Mouse (Mus musculus): ENCODE results near the gene Tmbim6.
"Not testable (repeated sequence)": the region's sequence is repeated elsewhere in the genome, so short reads cannot be mapped to it uniquely, and the experiment has no call there.

Gene Tmbim6

DNA sequence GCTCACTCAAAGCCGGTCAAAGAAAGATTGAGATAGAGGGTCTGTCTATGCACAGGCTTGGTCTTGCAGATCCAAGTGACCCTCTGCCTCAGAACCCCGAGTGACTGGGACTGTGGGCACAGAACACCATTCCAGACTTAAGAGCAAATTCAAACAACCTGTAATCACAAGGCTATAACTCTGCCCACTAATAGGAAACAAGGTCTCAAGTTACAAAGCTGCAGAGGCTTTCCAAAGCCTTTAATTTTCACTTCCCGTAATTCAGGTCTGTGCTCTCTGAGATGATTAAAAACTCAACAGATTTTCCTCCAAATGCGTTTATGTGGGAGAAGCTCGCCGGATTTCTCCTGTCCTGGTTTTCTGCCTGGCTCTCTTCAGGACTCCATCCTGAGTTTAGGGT, 8.6 kb upstream of the Tmbim6 start:
- DNase-seq = no peak

DNA sequence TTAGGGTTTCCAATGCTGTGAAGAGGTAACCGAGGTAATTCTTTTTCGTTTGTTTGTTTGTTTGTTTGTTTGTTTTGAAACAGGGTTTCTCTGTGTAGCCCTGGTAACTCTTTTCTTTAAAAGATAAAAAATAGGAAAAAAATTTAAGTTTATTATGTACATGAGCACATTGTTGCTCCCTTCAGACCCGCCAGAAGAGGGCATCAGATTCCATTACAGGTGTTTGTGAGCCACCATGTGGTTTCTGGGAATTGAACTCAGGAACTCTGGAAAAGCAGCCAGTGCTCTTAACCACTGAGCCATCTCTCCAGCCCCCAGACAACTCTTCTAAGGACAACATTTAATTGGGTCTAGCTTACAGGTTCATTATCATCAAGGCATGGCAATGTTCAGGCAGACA, 6.6 kb upstream of the Tmbim6 start:
- DNase-seq = not testable (repeated sequence)

DNA sequence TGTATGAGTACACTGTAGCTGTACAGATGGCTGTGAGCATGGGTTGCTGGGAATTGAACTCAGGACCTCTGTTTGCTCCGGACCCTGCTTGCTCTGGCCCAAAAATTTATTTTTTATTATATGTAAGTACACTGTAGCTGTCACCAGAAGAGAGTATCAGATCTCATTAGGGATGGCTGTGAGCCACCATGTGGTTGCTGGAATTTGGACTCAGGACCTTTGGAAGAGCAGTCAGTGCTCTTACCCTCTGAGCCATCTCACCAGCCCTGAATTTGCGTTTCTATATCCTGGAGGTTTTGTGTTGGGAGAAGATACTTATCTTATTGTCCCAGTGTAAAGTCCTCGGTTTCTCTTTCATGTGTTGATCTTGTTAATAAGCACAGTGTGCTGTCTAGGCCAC, 5.9 kb upstream of the Tmbim6 start:
- no peak for DNase-seq

DNA sequence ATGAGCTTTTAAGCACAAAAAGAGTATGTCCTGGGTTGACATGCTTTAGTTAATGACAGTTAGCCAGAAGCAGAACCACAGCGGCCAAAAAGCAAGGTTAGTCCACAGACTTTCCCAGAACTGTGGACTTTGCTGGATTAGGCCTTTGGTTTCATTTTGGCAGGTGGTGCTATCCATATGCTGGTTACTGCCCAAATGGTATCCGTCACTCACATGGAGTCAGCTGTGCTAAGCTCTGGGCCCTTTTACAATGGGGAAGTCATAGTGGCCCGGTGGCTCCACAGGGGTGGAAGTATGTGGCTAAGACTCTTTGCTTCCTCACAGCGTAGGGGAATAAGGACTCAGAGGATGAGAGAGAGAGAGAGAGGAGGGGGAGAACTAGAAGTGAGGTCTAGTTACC, 4.7 kb upstream of the Tmbim6 start:
- DNase-seq = no peak

DNA sequence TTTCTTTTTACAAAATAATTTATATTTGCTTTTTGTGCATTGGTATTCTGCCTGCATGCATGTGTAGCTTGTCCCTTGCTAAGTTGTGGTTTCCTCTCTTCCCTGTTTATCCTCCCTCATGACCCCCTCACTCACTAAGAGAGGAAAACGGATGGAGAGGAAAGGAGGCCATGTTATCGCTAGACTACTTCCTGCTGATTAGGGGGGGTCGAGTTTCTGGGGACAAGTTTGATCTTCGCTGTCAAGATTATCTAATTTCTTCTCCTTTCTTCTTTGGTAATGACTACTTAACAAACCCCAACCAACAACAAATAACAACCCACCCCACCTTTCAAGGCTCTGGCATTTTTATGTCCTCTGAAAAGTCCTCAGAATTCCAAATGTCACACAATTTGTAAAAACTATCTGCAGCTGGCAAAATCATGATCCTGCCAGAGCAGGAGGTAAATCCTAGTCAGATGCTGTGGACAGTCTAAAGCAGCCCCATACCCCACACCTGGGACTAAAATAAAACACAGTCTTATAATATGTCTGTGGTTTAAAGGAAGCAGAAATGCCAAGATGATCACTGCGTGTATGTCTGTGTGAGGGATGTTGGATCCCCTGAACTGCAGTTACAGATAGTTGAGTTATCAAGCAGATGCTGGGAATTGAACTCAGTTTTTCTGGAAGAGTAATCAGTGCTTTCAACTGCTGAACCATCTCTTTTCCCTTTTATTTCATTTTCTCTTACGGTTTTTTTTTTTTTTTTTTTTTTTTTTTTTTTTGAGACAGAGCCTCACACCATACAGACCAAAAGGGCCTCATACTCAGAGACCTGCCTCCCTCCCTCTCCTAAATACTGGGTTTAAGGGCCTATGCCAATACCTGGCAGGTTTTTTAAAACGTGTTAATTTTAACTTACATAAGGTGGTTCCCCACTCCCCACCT, 1.9 kb upstream of the Tmbim6 start:
- no peak for DNase-seq

DNA sequence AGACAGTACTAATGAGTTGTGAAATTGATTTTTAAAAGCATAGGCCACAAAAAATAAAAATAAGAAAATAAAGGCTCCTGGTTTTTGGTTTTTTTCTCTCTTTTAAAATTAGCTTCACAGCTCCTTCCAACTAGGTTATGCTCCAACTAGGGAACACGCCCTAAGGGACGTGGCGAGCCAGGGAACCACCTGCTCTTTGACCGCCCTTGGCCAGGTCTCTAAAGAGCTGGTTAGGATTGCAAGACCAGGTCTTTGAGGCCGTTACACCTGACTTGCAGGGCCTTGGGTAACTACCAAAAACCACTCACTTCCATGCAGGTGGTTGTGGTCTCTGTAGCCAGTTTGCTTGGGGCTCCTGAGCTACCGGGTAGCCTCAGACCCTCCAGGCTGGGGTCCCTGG, 707 bp upstream of the Tmbim6 start:
- no peak for DNase-seq

DNA sequence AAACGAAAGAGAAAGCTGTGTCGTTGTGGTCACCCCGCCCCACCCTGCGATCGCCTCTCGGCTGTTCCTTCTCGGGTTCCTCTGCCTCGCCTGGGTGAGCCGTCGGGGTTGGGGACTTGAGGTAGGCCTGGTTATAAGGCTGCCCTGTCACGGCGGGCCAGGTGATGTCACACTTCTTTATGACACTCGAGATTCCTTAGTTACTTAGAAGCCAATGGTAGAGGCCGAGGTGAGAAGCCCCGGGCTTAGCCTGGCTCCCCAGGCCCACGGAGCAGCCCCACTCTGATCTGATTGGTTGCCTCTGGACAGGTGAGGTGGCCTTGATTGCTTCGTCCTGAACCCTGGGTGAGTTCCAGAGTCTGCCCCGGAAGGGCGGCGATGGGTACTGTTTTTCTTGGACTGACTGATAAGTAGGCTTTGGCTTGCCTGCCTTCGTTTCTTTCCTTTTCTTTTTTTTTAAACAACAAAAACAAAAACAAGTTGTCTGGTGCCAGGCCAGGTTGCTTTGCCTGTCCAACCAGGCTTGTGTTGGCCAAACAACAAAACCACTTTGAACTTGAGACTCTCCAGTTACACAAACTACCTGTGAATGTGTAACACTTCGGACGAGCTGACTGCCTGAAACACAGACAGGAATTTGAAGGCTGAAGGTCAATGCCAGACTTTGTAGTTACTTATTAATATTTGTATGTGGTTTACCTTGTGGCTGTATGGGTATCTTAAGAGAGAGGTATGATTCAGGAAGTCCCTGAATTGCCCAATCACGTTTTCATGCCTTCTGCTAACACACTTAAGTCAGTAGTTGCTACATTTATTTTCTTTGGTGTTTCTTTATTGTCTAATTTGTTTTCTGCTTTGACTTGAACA, 937 bp downstream of the Tmbim6 start:
- no peak for DNase-seq

DNA sequence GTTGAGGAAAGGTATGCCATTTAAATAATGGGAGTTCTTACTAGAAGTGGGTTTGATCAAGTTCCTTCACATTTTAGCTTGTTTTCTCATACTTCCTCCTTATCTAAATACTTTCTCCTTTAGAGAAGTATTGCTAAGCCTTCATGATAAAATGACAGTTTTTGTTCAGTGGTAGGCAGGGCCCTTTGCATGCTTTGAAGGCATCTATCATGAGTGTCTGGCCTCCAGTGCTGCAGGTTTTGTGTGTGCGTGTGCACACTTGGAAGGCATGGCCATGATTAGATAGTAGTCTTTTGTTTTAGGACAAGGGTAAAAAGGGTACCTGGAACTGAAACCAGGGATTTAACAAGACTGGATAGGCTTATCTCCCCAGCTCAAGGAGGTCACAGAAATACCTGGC, 3.8 kb downstream of the Tmbim6 start:
- no peak for DNase-seq

DNA sequence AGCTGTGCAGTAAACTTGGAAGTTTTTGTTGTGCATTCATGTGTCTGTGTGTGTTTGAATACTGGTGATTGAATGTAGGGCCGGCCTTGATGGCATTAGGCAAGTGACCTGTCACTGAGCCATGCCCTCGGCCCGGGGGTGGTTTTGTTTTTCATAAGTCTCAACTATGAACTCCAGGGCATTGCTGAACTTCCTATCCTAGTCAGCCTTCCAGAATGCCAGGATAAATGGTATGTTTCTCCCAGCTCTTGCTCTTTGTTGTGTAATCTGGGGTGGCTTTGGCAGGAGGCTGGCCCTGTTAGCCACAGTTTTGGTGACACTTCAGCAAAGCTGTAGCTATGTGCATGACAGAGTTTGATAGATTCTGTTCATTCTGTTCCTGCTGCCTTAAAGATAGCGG, 4.2 kb downstream of the Tmbim6 start:
- no peak for DNase-seq

DNA sequence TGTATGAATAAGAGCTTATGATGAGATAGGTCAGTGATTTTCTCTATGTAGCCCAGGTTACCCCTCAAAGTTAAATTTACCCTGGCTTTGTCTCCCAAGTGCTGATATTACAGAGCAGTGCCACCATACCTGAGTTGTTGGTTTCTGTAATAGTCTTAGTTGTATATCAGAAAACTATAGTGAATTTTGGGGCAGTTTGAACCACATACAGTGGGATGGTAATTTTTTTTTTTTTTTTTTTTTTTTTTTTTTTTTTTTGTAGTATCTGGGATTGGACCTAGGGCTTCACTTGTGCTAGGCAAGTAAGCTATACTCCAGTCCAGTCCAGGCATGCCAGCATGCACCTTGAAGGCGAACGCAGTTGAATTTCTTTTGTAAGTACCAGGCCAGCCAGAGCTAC, 4.9 kb downstream of the Tmbim6 start:
- DNase-seq = no peak

DNA sequence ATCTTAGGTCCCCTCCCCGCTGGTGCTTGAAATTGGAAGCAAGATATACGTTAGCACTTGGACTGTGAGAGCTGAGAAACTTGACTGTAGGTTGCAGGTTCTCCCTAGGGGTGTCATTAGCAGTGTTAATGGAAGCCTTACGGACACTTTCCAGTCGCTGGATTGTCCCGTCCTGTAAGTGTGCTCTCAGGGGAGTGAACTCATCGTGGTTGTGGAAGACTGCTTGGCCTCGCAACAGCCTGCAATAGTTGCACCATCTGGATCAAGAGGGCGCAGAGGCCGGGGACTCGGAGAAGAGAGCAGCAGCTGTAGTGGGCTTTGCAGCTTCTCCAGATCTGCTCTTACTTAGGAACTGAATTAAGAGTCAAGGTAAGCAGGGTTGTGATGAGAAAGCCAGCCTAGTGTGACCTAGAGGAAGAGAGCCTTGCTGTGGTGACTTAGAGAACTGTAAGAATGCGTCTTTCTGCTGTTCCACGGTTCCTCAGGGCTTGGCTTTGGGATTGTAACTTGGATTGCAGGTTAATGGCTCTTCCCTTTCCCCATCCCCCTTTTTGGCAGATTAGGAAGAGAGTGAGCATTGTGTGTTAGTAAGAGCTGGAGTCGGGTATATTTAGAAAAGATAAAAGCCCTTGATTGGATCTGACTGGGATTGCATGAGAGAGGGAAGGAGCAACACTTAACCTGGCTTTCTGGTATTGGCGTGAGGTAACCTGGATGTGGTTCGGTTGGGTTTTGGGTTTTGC, 7.0 kb downstream of the Tmbim6 start:
- DNase-seq = no peak

DNA sequence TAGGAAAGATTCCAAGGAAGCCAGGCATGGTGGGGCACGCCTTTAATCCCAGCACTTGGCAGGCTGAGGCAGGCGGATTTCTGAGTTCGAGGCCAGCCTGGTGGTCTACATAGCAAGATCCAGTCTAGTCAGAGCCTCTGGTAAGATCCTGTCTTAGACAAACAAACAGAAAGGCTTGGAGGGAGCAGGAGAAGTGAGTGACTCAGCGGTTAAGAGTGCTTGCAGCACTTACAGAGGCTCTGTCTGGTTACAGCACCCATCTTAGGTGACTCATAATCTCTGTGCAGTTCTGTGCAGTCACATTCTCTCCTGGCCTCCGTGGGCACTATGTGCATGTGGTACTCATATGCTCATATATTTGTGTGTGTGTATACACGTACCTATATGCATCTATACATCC, 7.9 kb downstream of the Tmbim6 start:
- DNase-seq = no peak

DNA sequence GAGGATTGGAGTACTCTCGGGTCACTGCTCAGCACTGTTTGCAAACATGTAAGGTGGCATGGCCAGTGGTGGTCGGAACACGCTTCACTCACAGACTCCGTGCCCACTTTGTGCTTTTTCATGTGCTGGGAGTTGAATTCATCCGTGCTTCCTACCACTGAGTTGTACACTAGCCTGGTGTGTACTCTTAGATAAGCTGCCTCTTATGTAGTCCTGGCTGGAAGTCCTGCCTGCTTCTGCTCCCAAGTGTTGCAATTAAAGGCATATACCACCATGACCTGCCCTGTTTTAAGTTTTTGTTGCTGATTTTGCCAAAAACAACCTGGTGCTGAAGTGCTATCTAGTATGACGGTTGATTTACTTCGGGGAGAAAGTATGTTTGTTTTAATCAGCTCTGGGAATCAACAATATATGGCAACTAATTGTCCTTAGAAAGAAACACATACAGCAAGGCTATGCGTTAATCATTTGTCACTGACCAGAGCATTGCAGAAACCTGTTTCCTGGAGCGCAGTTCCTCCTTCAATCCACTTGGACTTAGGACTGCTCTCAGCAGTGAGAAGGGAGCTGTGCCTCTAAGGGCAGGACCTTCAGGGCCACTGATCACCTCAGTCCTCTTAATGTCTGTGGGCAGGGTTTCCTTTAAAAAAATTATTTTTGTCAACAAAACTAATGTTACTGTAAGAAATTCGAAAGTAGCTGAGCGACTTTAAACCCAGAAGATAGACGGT, 10.6 kb downstream of the Tmbim6 start:
- DNase-seq = no peak

DNA sequence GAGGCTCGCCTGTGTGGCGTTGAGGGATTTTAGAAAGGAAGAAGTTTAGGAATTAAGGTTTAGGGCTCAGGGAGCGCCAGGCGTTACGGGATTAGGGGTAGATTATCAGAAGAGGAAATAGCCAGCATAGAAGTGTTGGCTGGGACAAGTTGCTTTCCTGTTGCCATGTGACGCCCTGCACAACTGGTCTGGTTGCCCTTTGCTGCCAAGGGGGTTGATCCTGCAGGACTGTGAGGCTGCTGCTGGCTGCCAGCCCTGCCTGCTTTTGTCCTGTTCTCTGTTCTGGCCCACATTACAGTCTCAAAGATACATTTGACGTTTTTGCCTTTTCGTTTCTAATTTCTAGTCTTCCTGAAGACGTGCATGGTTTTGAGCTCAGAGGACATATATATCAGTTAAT, 12.5 kb downstream of the Tmbim6 start:
- no peak for DNase-seq

DNA sequence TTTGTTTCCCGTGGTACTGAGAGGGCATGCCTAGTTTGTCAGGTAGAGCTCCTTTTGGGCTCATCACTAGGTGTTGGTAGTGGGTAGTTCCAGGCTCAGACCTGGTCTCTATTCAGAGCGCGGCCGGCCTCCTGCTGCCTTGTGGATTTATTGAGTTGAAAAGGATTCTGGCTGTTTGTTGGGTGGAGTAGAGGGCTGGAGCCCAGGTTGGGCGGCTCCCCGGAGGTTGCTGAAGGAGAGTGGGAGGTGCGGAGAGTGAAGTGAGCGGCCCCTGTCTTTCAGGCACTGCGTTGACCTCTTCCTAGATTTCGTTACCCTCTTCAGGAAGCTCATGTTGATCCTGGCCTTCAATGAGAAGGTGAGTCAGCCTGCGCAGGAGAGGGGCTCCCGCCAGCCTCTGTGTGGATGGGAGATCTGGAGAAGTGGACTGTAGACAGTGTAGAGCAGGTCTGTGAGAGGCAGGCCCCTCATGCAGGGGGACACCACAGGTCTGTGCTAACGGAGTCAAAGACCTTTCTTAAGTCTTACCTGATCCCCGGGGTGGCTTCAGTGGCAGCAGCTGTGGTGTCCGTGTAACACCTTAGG, 14.4 kb downstream of the Tmbim6 start:
- DNase-seq = no peak

DNA sequence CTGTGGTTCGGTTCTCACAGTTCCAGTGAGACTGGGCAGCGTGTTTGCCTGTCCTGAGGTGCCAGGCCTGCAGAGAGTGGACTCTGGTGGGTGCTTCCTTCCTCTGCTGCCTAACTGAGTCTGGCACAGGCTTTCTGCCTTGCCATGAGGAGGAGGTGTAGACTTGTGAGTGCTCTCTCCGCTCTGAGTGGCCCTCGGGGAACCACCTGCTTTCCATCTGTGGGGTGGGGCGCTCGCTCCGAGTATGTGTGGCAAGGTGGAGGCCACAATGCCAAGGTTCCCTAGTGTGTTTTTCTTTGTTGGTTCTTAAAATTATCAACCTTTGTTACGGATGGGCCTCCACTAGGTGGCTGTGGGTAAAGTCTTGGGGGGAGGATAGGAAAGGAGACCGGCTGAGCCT, 16.2 kb downstream of the Tmbim6 start:
- no peak for DNase-seq

DNA sequence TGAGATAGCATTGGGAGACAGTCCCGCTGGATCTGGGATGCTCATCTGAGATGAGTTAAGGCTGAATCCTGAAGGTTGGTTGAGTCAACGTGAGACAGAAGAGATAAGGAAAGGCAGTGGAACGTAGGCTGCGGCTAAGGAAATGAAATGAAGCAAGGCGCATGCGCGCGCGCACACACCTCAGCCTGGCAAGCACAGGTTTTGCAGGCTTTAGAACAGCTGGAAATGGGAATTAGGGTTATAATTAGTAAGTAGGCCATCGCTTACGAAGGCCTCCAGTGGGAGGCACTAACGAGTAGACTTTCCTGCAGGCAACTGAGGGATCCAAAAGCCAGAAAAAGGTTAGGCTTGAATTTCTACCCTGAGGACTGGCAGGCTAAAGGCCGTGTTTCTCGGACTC, 19.1 kb downstream of the Tmbim6 start:
- DNase-seq = no peak

DNA sequence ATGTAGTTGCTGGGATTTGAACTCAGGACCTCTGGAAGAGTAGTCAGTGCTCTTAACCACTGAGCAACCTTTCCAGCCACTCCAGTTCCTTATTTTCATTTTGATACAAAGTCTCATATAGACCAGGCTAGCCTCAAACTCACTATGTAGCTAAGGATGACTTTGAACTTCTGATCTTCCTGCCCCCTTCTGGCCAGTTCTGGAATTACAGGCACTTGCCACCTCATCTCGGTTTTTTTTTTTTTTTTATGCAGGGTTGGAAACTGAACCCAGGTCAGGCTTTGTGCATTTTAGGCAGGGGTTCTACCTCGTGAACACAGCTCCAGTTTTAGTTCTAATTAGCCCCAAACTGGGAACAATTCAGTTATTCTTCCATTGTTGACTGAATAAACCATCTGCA, 23.1 kb downstream of the Tmbim6 start:
- no peak for DNase-seq

DNA sequence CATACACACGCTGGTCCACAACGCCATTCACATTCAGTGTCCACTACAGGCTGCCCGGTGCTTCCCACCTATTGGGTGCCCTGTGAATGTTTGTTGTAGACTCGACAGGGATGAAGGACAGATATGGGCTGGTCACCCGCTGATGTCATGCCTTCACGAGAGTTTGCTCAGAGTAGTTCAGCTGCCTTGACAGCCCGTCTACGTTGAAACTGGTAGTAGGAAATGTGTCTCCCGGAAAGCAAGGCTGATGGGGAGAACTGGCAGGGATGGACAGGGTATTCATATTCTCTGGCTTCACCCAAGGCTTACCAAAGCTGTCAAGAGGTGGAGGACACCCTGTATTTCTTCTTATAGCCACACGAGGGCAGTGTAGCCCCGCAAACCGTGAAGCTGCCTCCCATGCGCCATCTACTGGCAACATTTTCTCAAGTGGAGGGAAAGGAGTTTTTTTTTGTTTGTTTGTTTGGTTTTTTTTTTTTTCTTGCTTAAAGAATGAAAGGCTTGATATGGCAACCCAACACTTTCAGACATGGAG, 23.7 kb downstream of the Tmbim6 start:
- DNase-seq = peak; percentile 38

DNA sequence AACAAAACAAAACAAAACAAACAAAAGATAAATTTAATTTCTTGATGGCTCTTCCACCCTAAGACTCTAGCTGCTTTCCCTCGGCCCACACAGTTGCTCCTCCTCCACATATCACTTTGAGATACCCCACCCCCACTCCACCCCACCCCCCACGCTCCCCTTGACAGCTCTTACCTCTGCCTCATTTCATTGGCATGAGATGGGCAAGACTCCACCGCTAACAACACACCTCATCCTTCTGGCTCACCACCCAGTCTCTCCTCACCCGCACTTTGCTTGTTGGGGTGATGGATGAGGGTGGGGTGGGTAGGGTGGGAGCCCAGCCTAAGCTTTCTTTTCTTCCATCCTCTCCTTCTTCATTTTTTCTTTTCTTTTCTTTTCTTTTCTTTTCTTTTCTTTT, 24.3 kb downstream of the Tmbim6 start:
- no peak for DNase-seq

DNA sequence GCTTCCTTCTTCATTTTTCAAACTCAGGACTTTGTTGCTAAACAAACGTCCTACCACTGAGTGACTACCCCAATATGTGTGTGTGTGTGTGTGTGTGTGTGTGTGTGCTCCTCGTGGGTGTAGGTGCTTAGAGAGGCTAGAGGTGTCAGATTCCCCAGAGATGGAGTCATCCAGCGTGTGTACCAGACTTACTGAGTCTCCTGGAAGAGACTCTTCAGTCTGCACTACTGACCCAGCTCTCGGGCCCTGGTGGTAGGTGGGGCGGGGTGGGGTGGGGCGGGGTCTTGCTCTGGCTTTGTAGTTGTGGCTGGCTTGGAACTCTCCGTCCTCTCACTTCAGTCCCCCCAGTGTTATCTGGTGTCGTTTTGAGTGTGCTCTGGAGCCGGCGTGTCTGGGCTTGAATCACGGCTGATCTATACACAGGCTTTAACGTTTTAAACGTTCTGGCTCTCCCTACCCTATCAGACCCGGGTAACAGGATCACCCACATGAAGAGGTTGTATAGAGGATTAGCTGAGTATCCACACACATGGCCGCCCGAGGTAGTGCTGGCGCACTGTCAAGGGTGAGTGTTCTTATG, 25.1 kb downstream of the Tmbim6 start:
- DNase-seq = no peak

DNA sequence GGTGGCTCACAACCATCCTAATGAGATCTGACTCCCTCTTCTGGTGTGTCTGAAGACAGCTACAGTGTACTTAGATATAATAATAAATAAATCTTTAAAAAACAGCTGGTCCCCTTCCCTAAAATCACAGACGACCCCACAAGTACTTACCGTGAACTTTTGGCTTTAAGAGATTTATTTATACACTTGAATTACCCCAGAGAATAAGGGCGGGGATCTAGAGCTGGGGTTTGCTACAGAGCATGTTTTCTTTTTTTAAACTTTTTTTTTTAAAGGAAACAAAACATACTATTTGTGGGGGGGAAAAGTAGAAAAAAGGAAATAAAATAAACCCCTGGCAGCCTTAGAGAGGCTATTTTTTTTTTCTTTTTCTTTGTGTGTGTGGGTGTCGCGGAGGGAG, 27.4 kb downstream of the Tmbim6 start:
- no peak for DNase-seq
